Mouse (Mus musculus): Measurements from ENCODE around the gene Tulp1. TPM values are rescaled to one million over a fixed set of nuclear protein-coding genes. Genes with fewer than 3 reads are reported as not detected.
A peak's percentile ranks its signal among the peaks of the same experiment; 100 is the strongest.

Tulp1 gene
- total and polyA plus RNA-seq, 2 experiments: not detected

DNA sequence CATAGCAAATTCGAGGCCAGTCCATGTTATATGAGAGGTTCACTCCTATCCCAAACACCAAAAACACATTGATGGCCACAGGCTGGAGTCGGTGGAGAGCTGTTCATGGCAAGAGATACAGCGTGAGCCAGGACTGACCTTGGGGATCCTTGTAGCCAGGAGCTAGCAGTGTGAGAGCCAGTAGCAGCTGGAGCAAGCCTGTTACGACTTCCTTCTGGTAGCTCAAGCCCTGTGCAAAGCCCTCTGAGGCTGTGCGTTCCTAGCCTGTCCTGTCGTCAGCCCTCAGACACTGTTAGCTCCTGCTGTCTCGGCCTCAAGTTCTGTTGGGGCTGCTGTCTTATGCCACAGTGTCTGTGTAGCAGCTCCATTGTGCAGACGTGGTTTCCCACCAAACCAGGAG lies 41.2 kb downstream of the Tulp1 start:
- Histone ChIP-seq H3K27ac (replicated peaks; ENCODE audit: insufficient read depth, low read depth, low read length) (no peak overlapping the region), H3K9ac (ENCODE audit: low read depth, low read length) (no peak overlapping the region; the same call in 1 of the 2 replicates), H3K36me3 (ENCODE audit: control insufficient read depth, insufficient read depth, low read length) (no peaks in the 10 kb centered on the region), H3K27me3 (ENCODE audit: control insufficient read depth, insufficient read depth, low read length) (no peaks in the 10 kb centered on the region), H3K79me2 (ENCODE audit: control insufficient read depth, insufficient read depth, low read length) (no peaks in the 10 kb centered on the region), H3K4me1 (ENCODE audit: control insufficient read depth, insufficient read depth, low read length) (peaks cover 11% of the 10 kb centered on the region; the same call in 1 of the 2 replicates), H3K4me3 (ENCODE audit: insufficient read depth, low read depth, low read length) (no peak overlapping the region)
- TF ChIP-seq CTCF (IDR thresholded peaks at IDR 0.05; ENCODE audit: low read depth, low read length) (no peak), POLR2A (IDR thresholded peaks at IDR 0.05; ENCODE audit: extremely low read depth, insufficient read depth, low read length) (no peak)
- WGBS: 85% methylated on average over 8 of the region's 8 CpGs
- no peak for DNase-seq (ENCODE audit: extremely low read depth, low read depth, low spot score)

DNA sequence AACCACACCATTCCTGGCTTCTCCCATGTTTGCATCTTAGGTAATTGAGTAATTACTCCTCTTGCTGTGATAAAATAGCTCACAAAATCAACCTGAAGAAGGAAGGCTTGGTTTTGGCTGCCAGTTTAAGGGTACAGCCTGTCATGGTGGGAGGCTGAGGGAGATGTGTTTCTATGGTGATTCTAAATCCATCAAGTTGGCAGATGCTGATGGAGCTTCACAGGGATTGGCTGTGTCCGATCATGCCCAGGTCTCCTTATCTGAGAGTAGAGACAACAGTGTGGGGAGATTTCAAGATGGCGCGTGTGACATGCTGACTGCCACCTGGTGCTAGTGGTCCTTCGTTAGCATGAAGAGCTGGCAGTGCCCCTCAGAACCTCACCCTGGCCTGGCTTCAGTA lies 43.3 kb downstream of the Tulp1 start:
- Histone ChIP-seq H3K79me2 (ENCODE audit: control insufficient read depth, insufficient read depth, low read length) (no peaks in the 10 kb centered on the region), H3K9ac (ENCODE audit: low read depth, low read length) (no peak overlapping the region), H3K27me3 (ENCODE audit: control insufficient read depth, insufficient read depth, low read length) (no peaks in the 10 kb centered on the region), H3K4me1 (ENCODE audit: control insufficient read depth, insufficient read depth, low read length) (peaks cover 3% of the 10 kb centered on the region; the same call in 1 of the 2 replicates), H3K36me3 (ENCODE audit: control insufficient read depth, insufficient read depth, low read length) (no peaks in the 10 kb centered on the region), H3K27ac (replicated peaks; ENCODE audit: insufficient read depth, low read depth, low read length) (no peak overlapping the region), H3K4me3 (ENCODE audit: insufficient read depth, low read depth, low read length) (no peak overlapping the region)
- no peak for DNase-seq (ENCODE audit: extremely low read depth, low read depth, low spot score)
- TF ChIP-seq POLR2A (IDR thresholded peaks at IDR 0.05; ENCODE audit: extremely low read depth, insufficient read depth, low read length) (no peak), CTCF (IDR thresholded peaks at IDR 0.05; ENCODE audit: low read depth, low read length) (no peak)
- WGBS: 98% methylated on average over 4 of the region's 4 CpGs

DNA sequence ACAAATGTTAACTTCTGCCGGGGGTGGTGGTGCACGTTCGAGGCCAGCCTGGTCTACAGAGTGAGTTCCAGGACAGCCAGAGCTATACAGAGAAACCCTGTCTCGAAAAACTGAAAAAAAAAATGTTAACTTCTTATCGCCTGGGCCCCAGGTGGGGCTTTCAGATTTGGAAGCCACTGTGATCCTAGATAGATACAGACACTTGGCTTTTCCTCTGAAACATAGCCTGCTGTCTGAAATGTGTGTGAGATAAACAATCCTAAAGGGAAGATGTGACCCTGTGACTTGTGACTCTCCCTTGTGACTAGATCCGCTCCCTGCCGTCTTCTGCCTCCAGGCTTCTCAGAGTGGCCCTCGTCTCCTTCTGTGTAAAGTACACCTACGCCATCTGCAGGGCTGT lies 47.3 kb downstream of the Tulp1 start:
- DNase-seq (ENCODE audit: extremely low read depth, low read depth, low spot score): no peak
- Histone ChIP-seq H3K27me3 (ENCODE audit: control insufficient read depth, insufficient read depth, low read length) (no peaks in the 10 kb centered on the region), H3K79me2 (ENCODE audit: control insufficient read depth, insufficient read depth, low read length) (0 out of 2 replicates have a peak, but pooled peaks cover 3% of the 10 kb centered on the region), H3K4me1 (ENCODE audit: control insufficient read depth, insufficient read depth, low read length) (0 out of 2 replicates have a peak, but pooled peaks cover 2% of the 10 kb centered on the region), H3K4me3 (ENCODE audit: insufficient read depth, low read depth, low read length) (no peak overlapping the region), H3K27ac (replicated peaks; ENCODE audit: insufficient read depth, low read depth, low read length) (no peak overlapping the region), H3K36me3 (ENCODE audit: control insufficient read depth, insufficient read depth, low read length) (no peaks in the 10 kb centered on the region), H3K9ac (ENCODE audit: low read depth, low read length) (no peak overlapping the region)
- WGBS: 90% methylated on average over 9 of the region's 9 CpGs
- TF ChIP-seq CTCF (IDR thresholded peaks at IDR 0.05; ENCODE audit: low read depth, low read length): no peak
- no peak for TF ChIP-seq POLR2A (IDR thresholded peaks at IDR 0.05; ENCODE audit: extremely low read depth, insufficient read depth, low read length)

DNA sequence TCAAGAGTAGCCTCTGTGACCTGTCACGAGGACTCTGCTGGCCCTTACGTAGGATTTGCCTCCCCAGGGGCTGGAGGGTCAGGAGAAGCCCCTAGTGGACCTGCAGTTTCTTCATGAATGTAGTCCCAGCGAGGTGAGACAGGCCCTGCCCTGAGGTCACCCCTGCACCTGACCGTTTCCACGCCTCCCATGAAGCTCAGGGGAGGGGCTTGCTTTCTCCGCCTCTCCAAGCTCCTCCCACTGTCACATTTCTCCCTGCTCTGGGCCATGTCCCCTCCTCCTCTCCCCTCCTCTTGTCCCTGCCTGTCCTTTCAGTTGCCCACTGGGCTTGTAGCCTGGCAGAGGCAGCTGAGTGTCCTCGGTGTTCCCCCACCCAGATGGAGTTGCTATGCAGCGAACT lies 47.9 kb downstream of the Tulp1 start:
- TF ChIP-seq POLR2A (IDR thresholded peaks at IDR 0.05; ENCODE audit: extremely low read depth, insufficient read depth, low read length) (no peak), CTCF (IDR thresholded peaks at IDR 0.05; ENCODE audit: low read depth, low read length) (no peak)
- Histone ChIP-seq H3K4me1 (ENCODE audit: control insufficient read depth, insufficient read depth, low read length) (0 out of 2 replicates have a peak, but pooled peaks cover 2% of the 10 kb centered on the region), H3K27ac (replicated peaks; ENCODE audit: insufficient read depth, low read depth, low read length) (no peak overlapping the region), H3K27me3 (ENCODE audit: control insufficient read depth, insufficient read depth, low read length) (no peaks in the 10 kb centered on the region), H3K9ac (ENCODE audit: low read depth, low read length) (no peak overlapping the region), H3K36me3 (ENCODE audit: control insufficient read depth, insufficient read depth, low read length) (no peaks in the 10 kb centered on the region), H3K79me2 (ENCODE audit: control insufficient read depth, insufficient read depth, low read length) (0 out of 2 replicates have a peak, but pooled peaks cover 3% of the 10 kb centered on the region), H3K4me3 (ENCODE audit: insufficient read depth, low read depth, low read length) (no peak overlapping the region)
- no peak for DNase-seq (ENCODE audit: extremely low read depth, low read depth, low spot score)
- 73% methylated on average over 8 of the region's 8 CpGs for WGBS

DNA sequence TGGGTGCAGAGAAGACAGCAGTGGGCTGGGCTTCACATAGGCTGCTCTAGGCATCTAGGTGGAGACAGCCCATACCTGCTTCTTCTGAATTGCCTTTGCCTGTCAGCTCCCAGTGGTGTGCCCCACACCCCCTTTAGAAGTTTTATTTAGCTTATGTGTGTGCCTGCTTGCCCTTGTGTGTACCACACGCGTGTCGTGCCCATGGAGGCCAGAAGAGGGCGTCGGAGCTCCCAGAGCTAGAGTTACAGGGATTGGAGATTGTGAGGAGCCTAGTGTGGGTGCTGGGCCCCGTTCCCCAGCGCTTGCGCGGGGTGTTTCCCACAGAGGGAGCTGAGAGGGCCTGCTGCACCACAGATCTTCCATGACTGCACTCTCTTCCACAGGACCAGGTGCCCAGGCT lies 48.5 kb downstream of the Tulp1 start:
- Histone ChIP-seq H3K36me3 (ENCODE audit: control insufficient read depth, insufficient read depth, low read length) (no peaks in the 10 kb centered on the region), H3K9ac (ENCODE audit: low read depth, low read length) (no peak overlapping the region), H3K4me1 (ENCODE audit: control insufficient read depth, insufficient read depth, low read length) (0 out of 2 replicates have a peak, but pooled peaks cover 2% of the 10 kb centered on the region), H3K27me3 (ENCODE audit: control insufficient read depth, insufficient read depth, low read length) (no peaks in the 10 kb centered on the region), H3K79me2 (ENCODE audit: control insufficient read depth, insufficient read depth, low read length) (0 out of 2 replicates have a peak, but pooled peaks cover 3% of the 10 kb centered on the region), H3K4me3 (ENCODE audit: insufficient read depth, low read depth, low read length) (no peak overlapping the region), H3K27ac (replicated peaks; ENCODE audit: insufficient read depth, low read depth, low read length) (no peak overlapping the region)
- DNase-seq (ENCODE audit: extremely low read depth, low read depth, low spot score): no peak
- TF ChIP-seq POLR2A (IDR thresholded peaks at IDR 0.05; ENCODE audit: extremely low read depth, insufficient read depth, low read length): no peak
- TF ChIP-seq CTCF (IDR thresholded peaks at IDR 0.05; ENCODE audit: low read depth, low read length): peak; percentile 33; the same call in 1 of the 2 replicates
- 94% methylated on average over 9 of the region's 9 CpGs for WGBS

DNA sequence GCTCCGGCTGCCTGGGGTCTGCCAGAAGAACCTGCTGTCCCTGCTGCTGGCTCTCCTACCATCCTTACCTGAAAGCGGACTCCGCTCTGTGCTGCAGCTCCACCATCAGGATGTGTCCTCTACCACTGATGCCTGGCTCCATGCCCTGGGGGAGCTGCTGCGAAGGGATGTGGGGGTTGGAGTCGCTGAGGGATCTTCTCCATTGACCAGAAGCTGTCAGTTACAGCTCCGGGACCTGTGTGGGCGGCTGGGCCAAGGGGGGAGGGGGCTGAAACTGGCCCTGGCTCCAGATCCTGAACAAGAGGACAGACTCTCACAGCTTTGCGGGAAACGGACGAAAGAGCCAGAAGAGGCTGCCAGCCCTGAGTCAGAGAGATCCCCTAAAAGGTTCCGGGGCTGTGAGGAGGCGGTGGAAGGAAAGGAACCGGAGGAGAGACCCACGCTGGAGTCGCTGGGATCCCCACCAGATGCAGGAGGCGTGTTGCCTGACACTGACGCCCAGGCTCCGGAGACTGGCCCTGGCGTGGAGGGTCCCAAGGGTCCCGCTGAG lies 49.3 kb downstream of the Tulp1 start:
- no peak overlapping the region for H3K4me3 ChIP-seq (ENCODE audit: insufficient read depth, low read depth, low read length)
- H3K9ac ChIP-seq (ENCODE audit: low read depth, low read length): no peak overlapping the region
- 0 out of 2 replicates have a peak, but pooled peaks cover 3% of the 10 kb centered on the region for H3K79me2 ChIP-seq (ENCODE audit: control insufficient read depth, insufficient read depth, low read length)
- no peak for DNase-seq (ENCODE audit: extremely low read depth, low read depth, low spot score)
- WGBS: 94% methylated on average over 20 of the region's 20 CpGs
- 0 out of 2 replicates have a peak, but pooled peaks cover 2% of the 10 kb centered on the region for H3K4me1 ChIP-seq (ENCODE audit: control insufficient read depth, insufficient read depth, low read length)
- no peaks in the 10 kb centered on the region for H3K36me3 ChIP-seq (ENCODE audit: control insufficient read depth, insufficient read depth, low read length)
- no peak overlapping the region for H3K27ac ChIP-seq (replicated peaks; ENCODE audit: insufficient read depth, low read depth, low read length)
- H3K27me3 ChIP-seq (ENCODE audit: control insufficient read depth, insufficient read depth, low read length): no peaks in the 10 kb centered on the region
- no peak for TF ChIP-seq POLR2A (IDR thresholded peaks at IDR 0.05; ENCODE audit: extremely low read depth, insufficient read depth, low read length)
- TF ChIP-seq CTCF (IDR thresholded peaks at IDR 0.05; ENCODE audit: low read depth, low read length): no peak

Data from liver, adult 2 months (tissue).